Mouse (Mus musculus): ENCODE measurements around the gene Tenm4. TPM values are rescaled to one million over a fixed set of nuclear protein-coding genes. Genes with fewer than 3 reads are reported as not detected.

Tenm4 gene
- polyA plus RNA-seq, 1 experiment from 2014 or later: 47.1 TPM

DNA sequence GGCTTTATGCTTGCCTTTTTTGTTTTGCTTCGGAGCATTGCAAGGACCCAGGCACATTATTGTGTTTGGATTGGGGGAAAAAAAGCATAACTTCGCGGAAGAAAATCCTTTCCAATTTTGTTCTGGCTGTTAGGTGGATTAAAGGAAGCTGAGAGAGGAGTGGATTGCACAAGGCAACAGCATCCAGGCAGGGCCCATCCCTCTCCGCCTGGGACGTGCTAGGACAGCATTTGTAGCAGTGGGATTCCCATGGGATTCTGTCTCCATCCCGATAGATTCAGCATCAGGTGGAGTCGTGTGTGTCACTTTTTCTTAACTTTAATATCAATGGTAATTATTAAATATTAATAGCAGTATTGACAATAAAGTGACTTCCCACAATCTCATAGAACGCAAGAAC is 255.9 kb downstream of the Tenm4 start:
- H3K27me3 ChIP-seq: no peaks in the 10 kb centered on the region
- peak overlapping the region; percentile 2; the same call in 1 of the 2 replicates for H3K27ac ChIP-seq
- WGBS: 57% methylated on average over 8 of the region's 8 CpGs
- no peak for ATAC-seq
- H3K4me1 ChIP-seq (replicated peaks): peaks cover 9% of the 10 kb centered on the region; the same call in 1 of the 2 replicates
- no peak overlapping the region for H3K9ac ChIP-seq (replicated peaks)
- H3K4me2 ChIP-seq (replicated peaks): no peak overlapping the region
- no peak overlapping the region for H3K4me3 ChIP-seq (replicated peaks)
- no peaks in the 10 kb centered on the region for H3K36me3 ChIP-seq
- no peaks in the 10 kb centered on the region for H3K9me3 ChIP-seq

DNA sequence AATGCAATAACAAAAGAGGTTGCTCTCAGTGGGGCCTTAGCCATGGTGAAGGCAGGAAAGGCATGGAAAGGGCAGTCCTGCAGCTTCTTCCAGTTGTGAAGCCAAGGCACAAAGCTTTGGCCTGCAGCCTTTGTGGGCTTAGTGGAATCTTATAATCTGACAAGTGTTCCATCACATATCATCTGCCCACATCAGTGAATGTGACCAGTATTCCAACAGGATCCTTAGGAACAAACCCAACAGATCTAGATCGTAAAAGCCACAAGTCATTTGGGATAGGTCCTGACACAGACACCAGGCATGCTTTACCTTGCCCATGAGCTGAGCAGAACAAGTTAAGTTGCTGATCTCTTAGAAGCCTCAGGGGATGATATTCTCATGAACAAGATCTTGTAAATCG is 262.3 kb downstream of the Tenm4 start:
- no peaks in the 10 kb centered on the region; the same call in 1 of the 2 replicates for H3K36me3 ChIP-seq
- H3K9me3 ChIP-seq: no peaks in the 10 kb centered on the region
- H3K9ac ChIP-seq (replicated peaks): no peak overlapping the region
- H3K4me1 ChIP-seq (replicated peaks): no peaks in the 10 kb centered on the region; the same call in 1 of the 2 replicates
- no peak overlapping the region for H3K27ac ChIP-seq
- no peak for ATAC-seq
- WGBS: 91% methylated on average over 2 of the region's 2 CpGs
- no peak overlapping the region for H3K4me2 ChIP-seq (replicated peaks)
- H3K27me3 ChIP-seq: no peaks in the 10 kb centered on the region
- H3K4me3 ChIP-seq (replicated peaks): no peak overlapping the region

DNA sequence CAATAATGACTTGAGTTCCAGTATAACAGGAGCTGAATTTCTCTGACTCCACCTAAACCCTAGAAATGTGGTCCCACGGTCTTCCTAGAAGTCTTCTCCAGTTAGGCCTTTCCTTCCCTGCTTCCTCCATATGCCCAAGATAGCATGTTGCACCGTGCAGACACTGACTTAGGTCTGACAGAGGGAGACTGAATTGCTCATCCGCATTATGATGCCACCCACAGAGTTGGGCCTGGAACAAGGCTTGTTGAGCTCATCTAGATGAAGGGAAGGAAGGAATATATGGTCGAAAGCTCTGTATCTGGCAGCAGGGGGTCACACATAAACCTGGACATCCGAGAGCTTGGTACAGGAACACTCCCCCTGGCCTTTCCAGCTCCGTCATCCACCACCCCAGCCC is 267.3 kb downstream of the Tenm4 start:
- 93% methylated on average over 6 of the region's 6 CpGs for WGBS
- Histone ChIP-seq H3K4me2 (replicated peaks) (no peak overlapping the region), H3K27me3 (no peaks in the 10 kb centered on the region), H3K4me1 (replicated peaks) (no peaks in the 10 kb centered on the region), H3K9ac (replicated peaks) (no peak overlapping the region), H3K36me3 (no peaks in the 10 kb centered on the region; the same call in 1 of the 2 replicates), H3K27ac (no peak overlapping the region), H3K9me3 (no peaks in the 10 kb centered on the region), H3K4me3 (replicated peaks) (no peak overlapping the region)
- ATAC-seq: no peak

DNA sequence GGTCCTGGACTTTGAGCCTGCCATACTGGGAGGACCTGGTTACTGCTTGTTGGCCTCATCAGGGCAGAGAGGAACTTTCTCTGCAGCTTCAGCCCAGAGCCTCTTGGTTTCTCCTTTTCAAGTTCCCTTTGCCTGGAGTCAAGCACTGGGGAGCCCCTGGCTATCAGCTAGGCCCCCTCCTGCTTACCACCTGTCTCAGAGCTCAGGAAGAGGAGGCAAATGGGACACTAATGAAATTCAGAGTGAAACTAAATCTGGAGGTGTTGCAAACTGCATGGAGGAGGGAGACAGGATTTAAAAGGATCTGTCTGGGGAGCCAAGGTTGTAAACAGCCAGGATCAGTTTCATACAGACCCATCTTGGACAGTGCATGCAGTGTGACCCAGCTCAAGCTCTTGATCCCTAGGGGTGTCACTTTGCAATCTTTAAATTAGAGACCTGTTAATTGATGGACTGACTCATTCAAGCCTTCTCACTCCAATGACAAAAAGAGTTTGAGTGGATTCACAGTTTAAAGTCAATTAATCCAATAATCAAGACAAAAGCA is 269.2 kb downstream of the Tenm4 start:
- H3K4me3 ChIP-seq (replicated peaks): no peak overlapping the region
- no peak for ATAC-seq
- no peaks in the 10 kb centered on the region for H3K9me3 ChIP-seq
- no peaks in the 10 kb centered on the region for H3K4me1 ChIP-seq (replicated peaks)
- no peak overlapping the region for H3K4me2 ChIP-seq (replicated peaks)
- H3K9ac ChIP-seq (replicated peaks): no peak overlapping the region
- H3K36me3 ChIP-seq: no peaks in the 10 kb centered on the region; the same call in 1 of the 2 replicates
- H3K27ac ChIP-seq: no peak overlapping the region
- H3K27me3 ChIP-seq: no peaks in the 10 kb centered on the region

DNA sequence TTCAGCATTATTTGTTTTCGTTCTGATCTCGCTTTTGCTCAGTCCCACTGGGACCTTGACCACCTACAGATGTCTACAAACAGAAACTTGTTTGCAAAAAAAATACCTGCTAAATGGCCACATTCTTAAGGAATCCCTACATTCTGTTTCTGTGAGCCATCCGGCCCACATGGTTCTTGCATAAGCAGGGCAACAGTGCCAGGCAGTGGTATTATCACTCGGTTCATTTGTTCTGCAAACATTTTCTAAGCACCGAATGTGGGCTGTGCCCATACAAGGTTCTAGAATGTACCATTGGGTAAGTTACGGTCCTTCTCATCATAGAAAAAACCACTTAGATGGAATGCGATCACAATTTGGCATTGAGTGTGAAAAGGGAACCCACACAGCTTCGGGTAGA is 274.7 kb downstream of the Tenm4 start:
- H3K36me3 ChIP-seq: no peaks in the 10 kb centered on the region
- ATAC-seq: no peak
- H3K4me3 ChIP-seq (replicated peaks): no peak overlapping the region
- H3K4me1 ChIP-seq (replicated peaks): no peaks in the 10 kb centered on the region; the same call in 1 of the 2 replicates
- no peaks in the 10 kb centered on the region for H3K27me3 ChIP-seq
- no peak overlapping the region for H3K9ac ChIP-seq (replicated peaks)
- H3K9me3 ChIP-seq: no peaks in the 10 kb centered on the region
- no peak overlapping the region for H3K4me2 ChIP-seq (replicated peaks)
- WGBS: 91% methylated on average over 8 of the region's 8 CpGs
- no peak overlapping the region for H3K27ac ChIP-seq

DNA sequence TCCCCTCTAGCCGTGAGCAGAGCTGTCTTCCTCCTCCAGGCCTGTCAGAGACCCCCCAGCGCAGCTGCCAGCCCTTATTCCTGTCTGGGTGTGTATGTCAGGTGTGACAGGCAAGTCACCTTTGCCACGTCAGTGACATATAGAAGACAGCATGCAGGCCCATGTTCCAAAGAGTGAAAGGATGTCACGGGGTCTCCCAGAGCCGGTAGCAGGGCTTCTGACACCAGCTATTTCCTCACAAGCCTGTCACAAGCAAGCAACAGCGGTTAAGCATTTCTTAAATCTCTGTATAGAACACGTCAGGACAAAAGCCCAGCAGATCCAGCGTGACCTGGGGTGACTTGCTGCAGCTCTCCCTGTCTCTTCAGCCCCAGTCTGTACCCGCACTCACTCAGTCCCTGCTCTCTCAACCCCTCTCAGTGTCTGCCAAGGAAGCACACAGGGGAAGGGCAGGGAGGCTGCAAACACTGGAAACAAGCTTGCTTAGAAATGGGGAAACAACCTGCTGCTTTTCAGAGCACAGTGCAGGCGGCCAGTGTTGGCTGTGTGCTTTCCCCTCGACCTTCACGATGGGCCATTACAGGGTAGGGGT is 276.9 kb downstream of the Tenm4 start:
- Histone ChIP-seq H3K36me3 (no peaks in the 10 kb centered on the region), H3K4me2 (replicated peaks) (no peak overlapping the region), H3K27ac (no peak overlapping the region), H3K4me3 (replicated peaks) (no peak overlapping the region), H3K9ac (replicated peaks) (no peak overlapping the region), H3K9me3 (no peaks in the 10 kb centered on the region), H3K27me3 (no peaks in the 10 kb centered on the region), H3K4me1 (replicated peaks) (no peaks in the 10 kb centered on the region; the same call in 1 of the 2 replicates)
- 61% methylated on average over 12 of the region's 12 CpGs for WGBS
- ATAC-seq: peak; percentile 20; the same call in 1 of the 2 replicates

DNA sequence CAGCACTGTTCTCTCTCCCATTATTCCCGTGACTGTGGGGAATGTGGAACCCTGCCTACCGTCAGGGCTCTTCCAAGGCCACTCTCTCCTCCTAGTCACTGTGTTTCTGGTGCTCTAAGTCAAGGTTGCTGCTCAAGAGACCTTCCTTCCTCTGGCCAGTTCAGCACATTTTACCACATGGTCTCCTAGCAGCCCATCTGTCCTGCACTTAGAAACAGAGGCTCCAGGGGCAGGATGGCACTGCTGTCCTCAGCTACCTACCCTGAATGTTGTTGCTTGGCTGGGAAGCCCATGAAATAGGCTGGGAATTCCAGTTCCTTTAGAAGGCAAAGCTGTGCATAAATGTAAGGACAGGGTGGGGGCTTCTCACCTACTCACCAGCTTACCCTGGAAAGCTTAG is 284.9 kb downstream of the Tenm4 start:
- Histone ChIP-seq H3K4me3 (replicated peaks) (no peak overlapping the region), H3K9ac (replicated peaks) (no peak overlapping the region), H3K4me2 (replicated peaks) (no peak overlapping the region), H3K9me3 (no peaks in the 10 kb centered on the region), H3K27me3 (no peaks in the 10 kb centered on the region), H3K4me1 (replicated peaks) (0 out of 2 replicates have a peak, but pooled peaks cover 9% of the 10 kb centered on the region), H3K27ac (no peak overlapping the region), H3K36me3 (no peaks in the 10 kb centered on the region)
- 63% methylated on average over 2 of the region's 2 CpGs for WGBS
- no peak for ATAC-seq

DNA sequence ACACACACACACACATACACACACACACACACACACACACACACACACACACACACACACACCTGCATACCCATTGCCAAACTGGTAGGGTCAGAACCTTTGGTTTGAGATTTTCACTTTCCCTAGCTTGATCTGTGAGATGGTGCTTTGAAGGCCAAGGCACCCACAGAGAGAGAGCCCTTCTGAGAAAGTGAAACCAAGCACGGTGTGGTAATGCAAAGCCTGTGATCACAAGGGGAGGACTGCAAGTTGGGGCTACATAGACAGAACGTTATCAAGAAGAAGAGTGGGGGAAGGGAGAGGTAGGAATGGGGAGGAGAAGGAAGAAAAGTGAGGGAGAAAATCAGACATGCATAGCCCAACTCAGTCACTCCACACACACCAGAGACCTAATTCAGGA is 285.6 kb downstream of the Tenm4 start:
- Histone ChIP-seq H3K4me2 (replicated peaks) (no peak overlapping the region), H3K36me3 (no peaks in the 10 kb centered on the region), H3K4me1 (replicated peaks) (0 out of 2 replicates have a peak, but pooled peaks cover 9% of the 10 kb centered on the region), H3K27me3 (no peaks in the 10 kb centered on the region), H3K27ac (no peak overlapping the region), H3K9me3 (no peaks in the 10 kb centered on the region), H3K4me3 (replicated peaks) (no peak overlapping the region), H3K9ac (replicated peaks) (no peak overlapping the region)
- 42% methylated on average over 2 of the region's 2 CpGs for WGBS
- ATAC-seq: no peak

DNA sequence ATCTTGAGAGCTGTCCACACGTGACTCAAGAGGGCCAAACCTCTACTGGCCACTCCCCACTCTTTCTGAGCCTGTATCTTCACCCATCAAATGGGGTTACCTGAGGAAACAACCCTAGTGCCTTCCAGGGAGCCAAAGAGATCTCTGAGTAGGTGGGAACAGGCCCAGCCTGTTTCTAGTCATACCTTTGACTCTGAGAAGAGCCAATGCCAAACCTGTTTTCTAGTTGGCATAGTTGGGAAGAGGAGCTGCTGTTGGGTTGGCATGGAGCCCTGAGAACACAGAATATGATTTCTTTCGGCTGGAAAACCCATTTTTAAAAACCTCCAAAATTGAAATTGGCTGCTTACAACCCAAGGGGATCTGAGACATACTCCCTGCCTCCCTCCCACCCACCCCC is 286.8 kb downstream of the Tenm4 start:
- WGBS: 88% methylated on average over 2 of the region's 2 CpGs
- Histone ChIP-seq H3K4me1 (replicated peaks) (0 out of 2 replicates have a peak, but pooled peaks cover 9% of the 10 kb centered on the region), H3K27me3 (no peaks in the 10 kb centered on the region), H3K27ac (no peak overlapping the region), H3K4me3 (replicated peaks) (no peak overlapping the region), H3K9ac (replicated peaks) (no peak overlapping the region), H3K9me3 (no peaks in the 10 kb centered on the region), H3K36me3 (no peaks in the 10 kb centered on the region), H3K4me2 (replicated peaks) (no peak overlapping the region)
- ATAC-seq: no peak

DNA sequence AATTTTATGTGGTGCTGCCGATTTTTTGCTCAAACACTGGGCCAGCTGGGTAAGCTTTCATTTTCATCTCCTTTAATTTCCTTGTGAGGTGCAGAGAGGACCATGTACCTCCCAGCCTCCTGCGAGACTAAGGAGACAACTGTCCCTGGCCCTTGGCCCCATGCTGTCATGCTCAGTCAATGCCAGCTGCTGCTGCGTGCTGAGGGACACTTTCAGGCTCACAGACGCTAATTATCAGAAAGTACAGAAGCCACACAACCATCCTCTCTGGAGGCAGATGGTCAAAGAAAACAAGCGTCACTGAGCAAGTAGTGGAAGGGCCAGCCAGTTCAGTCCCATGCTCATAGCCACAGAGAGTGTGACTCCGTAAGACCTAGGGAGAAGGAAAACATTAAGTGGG is 287.9 kb downstream of the Tenm4 start:
- 62% methylated on average over 6 of the region's 6 CpGs for WGBS
- Histone ChIP-seq H3K9ac (replicated peaks) (no peak overlapping the region), H3K27ac (no peak overlapping the region), H3K4me2 (replicated peaks) (no peak overlapping the region), H3K27me3 (no peaks in the 10 kb centered on the region), H3K4me1 (replicated peaks) (0 out of 2 replicates have a peak, but pooled peaks cover 9% of the 10 kb centered on the region), H3K36me3 (no peaks in the 10 kb centered on the region), H3K4me3 (replicated peaks) (no peak overlapping the region), H3K9me3 (no peaks in the 10 kb centered on the region)
- ATAC-seq: no peak

DNA sequence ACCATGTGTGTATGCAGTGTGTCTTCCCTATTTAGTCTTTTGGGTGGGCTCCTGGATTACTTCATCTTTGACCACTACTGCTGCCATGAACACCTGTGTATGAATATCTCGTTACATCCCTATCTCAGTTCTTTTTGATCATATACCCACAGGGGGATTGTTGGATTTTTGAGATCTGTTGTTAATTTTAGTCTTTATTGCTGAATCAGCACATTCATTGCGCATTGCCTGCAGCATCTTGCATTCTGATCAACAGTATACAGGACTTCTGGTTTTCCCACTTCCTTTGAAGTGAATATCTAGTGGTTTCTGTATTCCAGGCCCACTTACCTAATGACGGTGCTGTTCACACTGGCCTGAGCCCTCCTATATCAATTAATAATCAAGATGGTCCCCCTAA is 295.7 kb downstream of the Tenm4 start:
- Histone ChIP-seq H3K27me3 (no peaks in the 10 kb centered on the region), H3K4me3 (replicated peaks) (no peak overlapping the region), H3K4me2 (replicated peaks) (no peak overlapping the region), H3K36me3 (no peaks in the 10 kb centered on the region), H3K27ac (no peak overlapping the region), H3K9ac (replicated peaks) (no peak overlapping the region), H3K4me1 (replicated peaks) (no peaks in the 10 kb centered on the region), H3K9me3 (no peaks in the 10 kb centered on the region)
- no peak for ATAC-seq
- 80% methylated on average over 3 of the region's 3 CpGs for WGBS

DNA sequence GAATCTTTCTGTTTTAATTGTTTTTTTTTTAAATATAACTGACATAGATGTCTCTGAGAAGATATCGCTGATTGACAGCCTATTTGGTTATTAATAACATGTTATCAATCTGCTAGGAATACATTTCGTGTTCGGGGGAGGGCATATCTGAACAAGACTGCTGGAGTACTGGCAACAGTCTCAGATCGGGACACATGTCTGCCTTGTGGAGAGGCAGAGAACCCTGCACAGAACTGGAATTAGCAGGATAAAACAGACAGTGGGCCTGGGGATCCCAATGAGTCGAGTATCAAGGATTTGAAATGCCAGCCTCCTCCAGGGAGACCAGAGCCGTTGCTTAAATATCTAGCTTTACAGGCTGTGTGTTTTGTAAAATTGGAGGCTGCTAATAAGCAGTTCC is 299.8 kb downstream of the Tenm4 start:
- WGBS: 76% methylated on average over 6 of the region's 6 CpGs
- H3K4me3 ChIP-seq (replicated peaks): no peak overlapping the region
- no peak overlapping the region for H3K4me2 ChIP-seq (replicated peaks)
- no peaks in the 10 kb centered on the region for H3K36me3 ChIP-seq
- no peak for ATAC-seq
- H3K9ac ChIP-seq (replicated peaks): no peak overlapping the region
- H3K4me1 ChIP-seq (replicated peaks): no peaks in the 10 kb centered on the region
- H3K27ac ChIP-seq: no peak overlapping the region
- H3K9me3 ChIP-seq: no peaks in the 10 kb centered on the region
- no peaks in the 10 kb centered on the region for H3K27me3 ChIP-seq
